Mouse (Mus musculus) cortical plate, adult 2 months (tissue): ENCODE data around the gene Trmt10a.

ENCODE experiments used
- CTCF ChIP-seq: fragments of 200-500 bp; IDR thresholded peaks from 2 replicates; pipeline ENCODE4 v1.5.1; 2011; ENCODE audit warnings: mild to moderate bottlenecking, control low read depth, low read length; ENCODE audit not compliant: insufficient read depth; ENCODE audit errors: extremely low read depth
- POLR2A ChIP-seq: fragments of 200-500 bp; IDR thresholded peaks from 2 replicates; pipeline ENCODE4 v1.6.1; 2011; ENCODE audit warnings: mild to moderate bottlenecking, low read length, control low read depth; ENCODE audit not compliant: insufficient read depth; ENCODE audit errors: extremely low read depth

- TF ChIP-seq CTCF (no peak), POLR2A (no peak)
Measured at GRCm38 (mm10) chr3:138118831-138119230, 24.4 kb upstream of the Trmt10a start.
